Mouse (Mus musculus) brain, embryonic 14.5 days (tissue): ENCODE measurements around the gene Mctp1.

Source experiments
- CTCF ChIP-seq: fragments of 200-500 bp; IDR thresholded peaks from 2 replicates; pipeline ENCODE4 v1.5.1; 2012; ENCODE audit warnings: inconsistent platforms, mild to moderate bottlenecking, moderate library complexity, borderline replicate concordance; ENCODE audit not compliant: insufficient read depth, insufficient read length; ENCODE audit errors: extremely low read depth
- POLR2A ChIP-seq: fragments of 200-500 bp; IDR thresholded peaks from 2 replicates; pipeline ENCODE4 v1.6.1; 2012; ENCODE audit warnings: mild to moderate bottlenecking, inconsistent platforms, borderline replicate concordance; ENCODE audit not compliant: poor library complexity, insufficient read depth, insufficient read length, severe bottlenecking; ENCODE audit errors: extremely low read depth

- TF ChIP-seq CTCF (peak; percentile 82), POLR2A (no peak)
Observed at GRCm38 (mm10) chr13:76969386-76969785, 585.1 kb downstream of the Mctp1 start.
